Mouse (Mus musculus): Measurements from ENCODE around the gene Tmem52b. TPM values are rescaled to one million over a fixed set of nuclear protein-coding genes. Genes with fewer than 3 reads are reported as not detected.

Tmem52b gene
- polyA plus RNA-seq, 1 experiment, result not detected

- Histone ChIP-seq H3K36me3 (ENCODE audit: control insufficient read depth, insufficient read depth, low read length) (no peaks in the 10 kb centered on the region), H3K4me1 (ENCODE audit: control insufficient read depth, insufficient read depth, insufficient read length) (no peaks in the 10 kb centered on the region), H3K27me3 (ENCODE audit: control insufficient read depth, insufficient read depth, low read length) (no peaks in the 10 kb centered on the region), H3K4me3 (ENCODE audit: extremely low read depth, insufficient read depth, insufficient read length) (no peak overlapping the region), H3K27ac (ENCODE audit: insufficient read depth, low read length) (no peak overlapping the region)
- TF ChIP-seq POLR2A (IDR thresholded peaks at IDR 0.05; ENCODE audit: low read depth, low read length) (no peak), CTCF (IDR thresholded peaks at IDR 0.05; ENCODE audit: extremely low read depth, insufficient read depth, insufficient read length, insufficient replicate concordance) (no peak)
- DNase-seq (ENCODE audit: low read depth in 1 of 2, low spot score in 2 of 2), result no peak
- WGBS, result 91% methylated on average over 6 of the region's 6 CpGs
These were observed 26.2 kb downstream of the Tmem52b start for GRCm38 (mm10) chr6:129538555-129538954.

GRCm38 (mm10) chr6:129541931-129542330, 29.6 kb downstream of the Tmem52b start:
- DNase-seq (ENCODE audit: low read depth in 1 of 2, low spot score in 2 of 2), result no peak
- H3K27me3 ChIP-seq (ENCODE audit: control insufficient read depth, insufficient read depth, low read length), result no peaks in the 10 kb centered on the region
- no peak overlapping the region for H3K27ac ChIP-seq (ENCODE audit: insufficient read depth, low read length)
- TF ChIP-seq CTCF (IDR thresholded peaks at IDR 0.05; ENCODE audit: extremely low read depth, insufficient read depth, insufficient read length, insufficient replicate concordance), result no peak
- TF ChIP-seq POLR2A (IDR thresholded peaks at IDR 0.05; ENCODE audit: low read depth, low read length), result no peak
- no peak overlapping the region for H3K4me3 ChIP-seq (ENCODE audit: extremely low read depth, insufficient read depth, insufficient read length)
- H3K36me3 ChIP-seq (ENCODE audit: control insufficient read depth, insufficient read depth, low read length), result no peaks in the 10 kb centered on the region
- WGBS, result 96% methylated on average over 9 of the region's 9 CpGs
- no peaks in the 10 kb centered on the region for H3K4me1 ChIP-seq (ENCODE audit: control insufficient read depth, insufficient read depth, insufficient read length)

GRCm38 (mm10) chr6:129542540-129542939, 30.2 kb downstream of the Tmem52b start:
- DNase-seq (ENCODE audit: low read depth in 1 of 2, low spot score in 2 of 2), result no peak
- TF ChIP-seq CTCF (IDR thresholded peaks at IDR 0.05; ENCODE audit: extremely low read depth, insufficient read depth, insufficient read length, insufficient replicate concordance) (no peak), POLR2A (IDR thresholded peaks at IDR 0.05; ENCODE audit: low read depth, low read length) (no peak)
- Histone ChIP-seq H3K4me1 (ENCODE audit: control insufficient read depth, insufficient read depth, insufficient read length) (no peaks in the 10 kb centered on the region), H3K4me3 (ENCODE audit: extremely low read depth, insufficient read depth, insufficient read length) (no peak overlapping the region), H3K36me3 (ENCODE audit: control insufficient read depth, insufficient read depth, low read length) (no peaks in the 10 kb centered on the region), H3K27me3 (ENCODE audit: control insufficient read depth, insufficient read depth, low read length) (no peaks in the 10 kb centered on the region), H3K27ac (ENCODE audit: insufficient read depth, low read length) (no peak overlapping the region)
- WGBS, result 84% methylated on average over 3 of the region's 3 CpGs

- H3K4me1 ChIP-seq (ENCODE audit: control insufficient read depth, insufficient read depth, insufficient read length), result no peaks in the 10 kb centered on the region; the same call in 1 of the 2 replicates
- no peak overlapping the region for H3K27ac ChIP-seq (ENCODE audit: insufficient read depth, low read length)
- DNase-seq (ENCODE audit: low read depth in 1 of 2, low spot score in 2 of 2), result peak in 1 of 2 experiments; percentile 52
- H3K4me3 ChIP-seq (ENCODE audit: extremely low read depth, insufficient read depth, insufficient read length), result no peak overlapping the region
- no peaks in the 10 kb centered on the region for H3K36me3 ChIP-seq (ENCODE audit: control insufficient read depth, insufficient read depth, low read length)
- TF ChIP-seq POLR2A (IDR thresholded peaks at IDR 0.05; ENCODE audit: low read depth, low read length), result no peak
- peak; percentile 48; the same call in 1 of the 2 replicates for TF ChIP-seq CTCF (IDR thresholded peaks at IDR 0.05; ENCODE audit: extremely low read depth, insufficient read depth, insufficient read length, insufficient replicate concordance)
- H3K27me3 ChIP-seq (ENCODE audit: control insufficient read depth, insufficient read depth, low read length), result no peaks in the 10 kb centered on the region
- 79% methylated on average over 6 of the region's 6 CpGs for WGBS
These were observed 31.6 kb downstream of the Tmem52b start for GRCm38 (mm10) chr6:129543709-129544606.

GRCm38 (mm10) chr6:129547277-129547676, 34.9 kb downstream of the Tmem52b start:
- no peaks in the 10 kb centered on the region for H3K27me3 ChIP-seq (ENCODE audit: control insufficient read depth, insufficient read depth, low read length)
- no peak overlapping the region for H3K4me3 ChIP-seq (ENCODE audit: extremely low read depth, insufficient read depth, insufficient read length)
- no peaks in the 10 kb centered on the region for H3K36me3 ChIP-seq (ENCODE audit: control insufficient read depth, insufficient read depth, low read length)
- DNase-seq (ENCODE audit: low read depth in 1 of 2, low spot score in 2 of 2), result no peak
- no peak overlapping the region for H3K27ac ChIP-seq (ENCODE audit: insufficient read depth, low read length)
- TF ChIP-seq POLR2A (IDR thresholded peaks at IDR 0.05; ENCODE audit: low read depth, low read length), result no peak
- no peak for TF ChIP-seq CTCF (IDR thresholded peaks at IDR 0.05; ENCODE audit: extremely low read depth, insufficient read depth, insufficient read length, insufficient replicate concordance)
- WGBS, result 89% methylated on average over 2 of the region's 2 CpGs
- H3K4me1 ChIP-seq (ENCODE audit: control insufficient read depth, insufficient read depth, insufficient read length), result no peaks in the 10 kb centered on the region; the same call in 1 of the 2 replicates

- TF ChIP-seq CTCF (IDR thresholded peaks at IDR 0.05; ENCODE audit: extremely low read depth, insufficient read depth, insufficient read length, insufficient replicate concordance), result no peak
- TF ChIP-seq POLR2A (IDR thresholded peaks at IDR 0.05; ENCODE audit: low read depth, low read length), result no peak
- Histone ChIP-seq H3K27me3 (ENCODE audit: control insufficient read depth, insufficient read depth, low read length) (no peaks in the 10 kb centered on the region), H3K4me3 (ENCODE audit: extremely low read depth, insufficient read depth, insufficient read length) (no peak overlapping the region), H3K27ac (ENCODE audit: insufficient read depth, low read length) (no peak overlapping the region), H3K4me1 (ENCODE audit: control insufficient read depth, insufficient read depth, insufficient read length) (no peaks in the 10 kb centered on the region; the same call in 1 of the 2 replicates), H3K36me3 (ENCODE audit: control insufficient read depth, insufficient read depth, low read length) (no peaks in the 10 kb centered on the region)
- DNase-seq (ENCODE audit: low read depth in 1 of 2, low spot score in 2 of 2), result no peak
- 20% methylated on average over 3 of the region's 3 CpGs for WGBS
These were observed 35.7 kb downstream of the Tmem52b start for GRCm38 (mm10) chr6:129548009-129548408.

All from spleen, adult 2 months (tissue).